Mouse (Mus musculus): ENCODE measurements around the gene Klkb1. TPM values are rescaled to one million over a fixed set of nuclear protein-coding genes. Genes with fewer than 3 reads are reported as not detected.
"Not testable (repeated sequence)": the region's sequence is repeated elsewhere in the genome, so short reads cannot be mapped to it uniquely, and the experiment has no call there.

Gene Klkb1
- total RNA-seq (2021) = not detected

GRCm38 (mm10) chr8:45294687-45295086, at the start of gene Klkb1:
TSS of gene Klkb1 (minus strand) at chr8:45294859.
- intact Hi-C loops (cut with DNase I) = no loop called here
- DNase-seq (ENCODE audit: low spot score in 2 of 2) = no peak

GRCm38 (mm10) chr8:45344298-45344697, 49.6 kb upstream of the Klkb1 start:
- intact Hi-C loops (cut with DNase I) = no loop called here
- DNase-seq (ENCODE audit: low spot score in 2 of 2) = no peak

DNA sequence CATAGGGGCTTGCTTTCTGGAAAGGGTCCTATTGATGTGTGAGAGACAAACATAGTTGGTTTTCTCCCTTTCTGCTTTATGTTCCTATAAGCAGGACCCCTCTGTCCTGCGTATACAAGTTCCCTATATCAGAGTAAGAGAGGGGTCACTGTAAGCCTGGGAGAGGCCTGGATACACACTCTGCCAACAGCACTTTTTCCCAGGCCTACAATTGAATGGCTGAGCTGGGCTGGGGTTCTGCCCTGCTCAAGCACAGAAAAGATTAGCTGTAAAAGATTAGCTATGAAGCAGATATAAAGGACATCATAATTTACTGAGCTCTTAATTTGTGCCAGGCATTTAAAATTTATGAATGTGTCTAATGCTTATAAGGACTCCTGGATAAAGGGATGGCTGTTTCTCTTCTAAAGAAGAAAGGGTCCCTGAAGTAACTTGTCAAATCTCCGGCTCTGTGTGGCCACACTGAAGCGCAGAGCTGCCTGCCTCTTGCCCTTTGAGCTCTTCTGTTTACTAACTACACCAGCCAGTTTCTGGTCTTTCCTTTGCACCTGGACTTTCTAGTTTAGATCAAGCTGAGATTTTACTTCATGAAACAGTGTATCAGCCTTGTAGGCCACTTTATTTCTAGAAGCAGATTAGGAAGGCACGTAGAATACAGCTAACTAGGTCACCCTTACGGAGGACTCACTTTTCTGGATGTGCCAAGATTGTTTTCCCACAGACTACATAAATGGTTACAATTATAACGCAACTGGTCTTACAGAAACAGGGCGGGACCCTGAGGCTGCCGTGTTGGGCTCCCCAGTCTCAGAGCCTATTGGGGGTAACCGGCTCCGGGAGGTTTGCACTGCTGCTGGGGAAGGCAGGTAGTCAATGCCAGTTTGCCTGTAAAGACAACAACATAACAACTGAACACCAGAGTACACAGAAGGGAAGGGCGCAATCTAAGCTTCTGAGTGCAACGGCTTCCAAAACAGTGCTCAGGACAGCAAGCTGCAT, 47.3 kb upstream of the Klkb1 start:
- no peak for DNase-seq (ENCODE audit: low spot score in 2 of 2)
- intact Hi-C loops (cut with DNase I) = no loop called here

- intact Hi-C loops (cut with DNase I) = no loop called here
- DNase-seq (ENCODE audit: low spot score in 2 of 2) = peak; percentile 5 to 7
Observed at GRCm38 (mm10) chr8:45333493-45333892, 38.8 kb upstream of the Klkb1 start.

- peak; percentile 51 to 62 for DNase-seq (ENCODE audit: low spot score in 2 of 2)
Observed at GRCm38 (mm10) chr8:45332685-45333409, 38.2 kb upstream of the Klkb1 start, which contains the start of gene Cyp4v3. TSS of gene Cyp4v3 (minus strand) at chr8:45333216.

DNA sequence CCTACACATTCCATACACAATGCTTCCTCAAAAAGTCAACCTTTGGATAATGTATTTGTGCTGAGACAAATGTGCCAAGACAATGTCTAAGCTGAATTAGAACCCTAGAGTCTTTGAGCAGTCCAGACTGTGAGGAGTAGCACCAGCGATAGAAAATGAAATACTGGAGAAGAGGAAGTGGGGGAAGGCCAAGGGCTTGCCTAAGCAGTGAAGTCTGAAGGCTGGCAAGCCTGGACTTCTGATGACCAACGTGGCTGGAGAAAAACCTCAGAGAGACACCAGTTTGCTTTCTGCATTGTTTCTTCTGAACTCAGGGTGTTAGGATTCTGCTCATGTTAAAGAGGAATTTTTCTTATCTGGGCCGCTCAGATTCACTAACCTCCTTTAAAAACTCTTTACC, 36.2 kb upstream of the Klkb1 start:
- DNase-seq (ENCODE audit: low spot score in 2 of 2) = no peak
- intact Hi-C loops (cut with DNase I) = no loop called here

More at GRCm38 (mm10) chr8:45332685-45333409, 38.2 kb upstream of the Klkb1 start, which contains the start of gene Cyp4v3:
- intact Hi-C loops (cut with DNase I) = no loop called here

- intact Hi-C loops (cut with DNase I) = no loop called here
- no peak for DNase-seq (ENCODE audit: low spot score in 2 of 2)
Observed at GRCm38 (mm10) chr8:45329206-45329980, 34.7 kb upstream of the Klkb1 start.

DNA sequence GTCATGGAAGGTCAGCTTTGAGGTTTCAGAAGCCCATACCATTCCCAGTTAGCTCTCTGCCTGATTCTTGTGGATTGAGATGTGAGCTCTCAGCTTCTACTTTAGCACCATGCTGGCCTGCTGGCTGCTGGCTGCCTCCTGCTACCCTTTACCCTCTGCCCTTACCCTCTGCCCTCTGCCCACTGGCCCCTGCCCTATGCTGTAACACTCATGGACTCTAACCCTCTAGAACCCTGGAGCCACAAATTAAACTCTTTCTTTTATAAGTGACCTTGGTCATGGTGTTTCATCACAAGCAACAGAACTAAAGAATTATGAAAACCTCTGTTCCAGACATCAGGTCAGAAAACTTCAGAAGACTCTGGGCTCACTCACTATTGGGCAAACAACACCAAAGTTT, 32.4 kb upstream of the Klkb1 start:
- DNase-seq (ENCODE audit: low spot score in 2 of 2); intact Hi-C loops (cut with DNase I): not testable (repeated sequence)

GRCm38 (mm10) chr8:45324151-45324550, 29.5 kb upstream of the Klkb1 start:
- intact Hi-C loops (cut with DNase I) = no loop called here

DNA sequence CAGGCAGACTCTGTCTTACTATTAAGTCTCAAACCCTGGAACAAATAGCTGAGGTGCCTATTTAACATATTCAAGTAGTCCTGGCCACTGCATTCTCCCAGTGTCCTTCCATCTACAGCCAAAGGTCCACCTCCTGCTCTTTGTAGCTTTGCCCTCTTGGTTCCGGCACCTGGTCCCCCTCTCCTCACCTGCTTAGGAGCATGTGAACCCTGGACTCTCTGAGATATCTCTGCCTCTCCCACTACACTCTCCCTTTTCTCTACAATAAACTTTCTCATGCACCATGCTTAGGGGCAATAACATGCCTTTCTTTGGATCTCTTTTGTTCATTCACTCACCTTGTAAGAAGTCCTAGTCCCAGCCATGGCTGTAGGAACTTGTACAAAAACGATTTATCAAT, 26.7 kb upstream of the Klkb1 start:
- no peak for DNase-seq (ENCODE audit: low spot score in 2 of 2)

More at GRCm38 (mm10) chr8:45324151-45324550, 29.5 kb upstream of the Klkb1 start:
- DNase-seq (ENCODE audit: low spot score in 2 of 2) = no peak

GRCm38 (mm10) chr8:45320930-45321329, 26.3 kb upstream of the Klkb1 start:
- intact Hi-C loops (cut with DNase I) = no loop called here
- no peak for DNase-seq (ENCODE audit: low spot score in 2 of 2)

More for the DNA sequence above, 26.7 kb upstream of the Klkb1 start:
- intact Hi-C loops (cut with DNase I) = no loop called here

DNA sequence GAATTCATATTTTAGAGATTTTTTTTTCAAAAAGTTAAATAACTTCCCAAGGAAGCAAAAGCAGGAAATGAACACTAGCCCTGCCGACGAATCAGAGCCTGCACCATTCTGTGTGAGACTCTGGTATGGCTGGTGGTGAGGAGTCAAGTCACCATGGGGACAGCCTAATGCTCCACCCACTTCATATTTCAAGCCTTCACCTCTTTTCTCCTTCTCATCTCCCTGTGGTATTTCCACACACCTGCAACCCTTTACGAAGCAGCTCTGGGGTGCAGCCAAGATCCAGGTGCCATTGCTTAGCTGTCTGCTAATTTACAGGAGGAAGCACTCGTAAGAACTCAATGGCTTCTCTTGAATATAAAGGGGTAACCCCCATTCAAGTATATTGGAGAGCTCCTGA, 16.3 kb upstream of the Klkb1 start:
- no peak for DNase-seq (ENCODE audit: low spot score in 2 of 2)
- intact Hi-C loops (cut with DNase I) = no loop called here

- no peak for DNase-seq (ENCODE audit: low spot score in 2 of 2)
- intact Hi-C loops (cut with DNase I) = no loop called here
Observed at GRCm38 (mm10) chr8:45308366-45308765, 13.7 kb upstream of the Klkb1 start, which contains the start of gene Gm45753. TSS of gene Gm45753 (minus strand) at chr8:45308466.

DNA sequence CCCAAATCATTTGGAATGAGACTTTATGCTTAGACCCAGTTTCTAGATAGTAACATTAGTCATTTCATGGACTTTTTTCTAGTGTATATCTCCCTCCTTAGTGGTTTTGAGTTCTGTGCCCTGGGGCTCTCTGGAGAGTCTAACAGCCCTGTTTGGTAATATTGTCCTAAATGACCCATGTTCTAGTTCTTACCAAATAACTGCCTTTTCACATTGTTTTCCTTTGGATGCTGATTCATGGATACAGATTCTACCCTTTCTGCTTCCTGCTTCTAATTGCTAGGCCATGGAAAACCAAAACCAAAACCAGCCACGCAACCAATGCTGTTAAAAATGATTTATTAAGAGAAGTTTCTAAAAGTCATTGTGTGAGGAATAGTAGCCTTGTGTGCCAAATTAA, 10.8 kb upstream of the Klkb1 start:
- DNase-seq (ENCODE audit: low spot score in 2 of 2) = no peak
- intact Hi-C loops (cut with DNase I) = no loop called here

GRCm38 (mm10) chr8:45304354-45304753, 9.7 kb upstream of the Klkb1 start:
- intact Hi-C loops (cut with DNase I) = no loop called here
- DNase-seq (ENCODE audit: low spot score in 2 of 2) = no peak

GRCm38 (mm10) chr8:45302390-45302789, 7.7 kb upstream of the Klkb1 start:
- intact Hi-C loops (cut with DNase I) = no loop called here
- DNase-seq (ENCODE audit: low spot score in 2 of 2) = no peak

GRCm38 (mm10) chr8:45295276-45295675, 617 bp upstream of the Klkb1 start:
- intact Hi-C loops (cut with DNase I) = no loop called here
- no peak for DNase-seq (ENCODE audit: low spot score in 2 of 2)

- DNase-seq (ENCODE audit: low spot score in 2 of 2) = peak in 1 of 2 experiments; percentile 12
- intact Hi-C loops (cut with DNase I) = no loop called here
Observed at GRCm38 (mm10) chr8:45291790-45292189, 2.9 kb downstream of the Klkb1 start.

GRCm38 (mm10) chr8:45281630-45282029, 13.0 kb downstream of the Klkb1 start:
- intact Hi-C loops (cut with DNase I) = no loop called here
- DNase-seq (ENCODE audit: low spot score in 2 of 2) = no peak

GRCm38 (mm10) chr8:45277453-45277852, 17.2 kb downstream of the Klkb1 start:
- intact Hi-C loops (cut with DNase I) = no loop called here
- no peak for DNase-seq (ENCODE audit: low spot score in 2 of 2)

All from left cerebral cortex, postnatal 36 days (tissue).